Mouse (Mus musculus) layer of hippocampus, adult 9-11 months (tissue): ENCODE measurements around the gene Pcdh20.

Experiments
- DNase-seq: peaks from one replicate; pipeline ENCODE4 v3.0.0; 2022

Gene Pcdh20

DNA sequence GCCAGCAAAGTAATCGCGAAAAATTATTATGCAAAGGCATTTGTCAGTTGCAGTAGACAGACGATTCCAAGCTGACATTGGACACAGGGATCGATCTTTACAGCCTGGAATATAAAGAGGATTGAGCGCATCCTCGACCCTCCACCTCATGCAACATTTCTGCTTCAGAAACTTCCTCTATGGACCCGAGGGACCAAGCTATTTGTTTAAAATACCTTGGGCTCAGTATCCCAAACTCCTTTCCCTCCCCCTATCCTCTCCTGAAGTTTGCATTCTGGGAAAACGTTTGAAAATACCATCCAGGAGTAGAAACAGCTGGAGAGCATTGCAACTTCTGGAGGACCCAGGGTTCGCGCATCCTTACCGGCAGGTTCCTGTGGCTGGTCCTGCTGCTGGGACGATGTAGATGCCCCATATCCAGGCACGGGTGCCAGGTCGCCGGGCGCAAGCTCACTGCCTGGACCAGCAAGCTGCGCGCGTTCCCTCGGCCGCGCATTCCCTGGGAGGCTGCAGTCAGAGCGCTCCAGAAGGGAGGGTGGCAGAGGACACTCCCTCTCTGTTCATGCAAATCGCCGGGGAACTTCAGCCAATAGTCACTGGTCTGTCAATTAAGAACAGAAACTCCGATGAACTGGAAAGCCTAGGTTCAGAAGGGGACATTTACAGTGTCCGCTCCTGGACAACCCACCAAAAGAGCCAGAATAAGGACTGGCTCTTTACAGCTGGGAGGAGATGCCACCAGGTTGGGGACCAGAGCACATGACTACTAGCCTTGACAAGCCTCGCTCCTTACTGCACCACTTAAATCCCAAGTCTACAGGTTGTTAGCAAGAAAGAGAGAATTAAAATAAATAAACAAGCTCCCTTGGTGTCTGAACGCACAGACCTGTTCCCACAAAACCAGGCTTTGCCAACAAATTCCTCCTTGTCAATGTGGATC lies at the start of gene Pcdh20:
Gene Pcdh20, minus strand, starts transcription at position 902 of the 940 bp plus-strand sequence.
- DNase-seq = peak; percentile 61

DNA sequence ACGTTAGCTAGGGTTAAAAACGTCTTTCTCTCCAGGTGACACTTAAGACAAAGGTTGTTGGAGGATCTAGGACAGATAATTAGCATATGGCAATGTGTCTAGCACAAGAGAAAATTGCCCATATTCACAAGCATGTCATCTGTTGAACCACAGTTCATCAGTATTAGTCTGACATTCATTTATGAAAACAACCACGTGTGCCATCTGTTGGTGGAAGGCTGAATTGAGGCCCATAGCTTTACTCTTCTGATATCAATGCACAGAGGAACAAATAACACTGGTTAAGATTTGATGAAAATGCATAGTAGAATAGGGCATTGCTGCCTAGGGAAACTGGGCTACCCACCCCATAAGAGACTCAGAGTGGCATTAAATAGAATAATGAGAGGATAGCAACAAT lies 8.7 kb upstream of the Pcdh20 start:
- DNase-seq = no peak

DNA sequence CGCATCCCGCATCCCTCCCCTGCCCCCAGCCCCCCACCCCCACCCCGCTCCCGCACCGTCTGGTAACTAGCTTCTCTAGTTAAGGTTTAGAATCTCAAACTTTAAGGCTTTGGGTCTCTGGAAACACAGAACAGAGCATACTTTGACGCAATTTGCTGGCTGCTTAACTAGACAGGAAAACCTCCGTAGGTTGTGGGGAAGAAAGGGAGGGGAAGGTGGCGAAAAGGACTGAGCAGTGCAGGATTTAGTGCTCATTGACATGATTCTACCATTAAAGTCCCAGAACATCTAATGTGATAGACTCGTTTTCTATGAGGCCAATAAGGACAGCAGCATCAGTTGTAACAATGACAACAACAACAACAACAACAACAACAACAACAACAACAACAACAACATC lies 1.2 kb downstream of the Pcdh20 start:
- DNase-seq = no peak

DNA sequence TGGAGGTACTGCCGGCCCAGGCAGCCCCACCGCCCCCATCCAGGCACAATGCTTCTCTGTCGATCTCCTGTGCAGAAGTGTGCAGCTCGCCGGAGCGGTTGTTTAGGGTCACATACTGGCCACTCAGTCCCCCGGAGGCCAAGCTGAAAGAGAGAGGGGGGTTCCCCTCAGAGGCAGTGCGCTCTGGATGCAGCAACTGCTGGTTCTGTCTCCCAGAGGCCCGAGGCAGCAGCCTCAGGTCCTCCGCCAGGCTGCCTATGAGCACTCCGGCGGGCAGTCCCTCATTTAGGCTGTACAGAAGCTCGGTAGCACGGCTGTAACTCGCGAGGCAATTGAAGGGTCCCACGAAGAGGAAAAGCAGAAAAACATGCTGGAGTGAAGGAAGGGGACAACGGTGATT lies 1.8 kb downstream of the Pcdh20 start:
- no peak for DNase-seq

DNA sequence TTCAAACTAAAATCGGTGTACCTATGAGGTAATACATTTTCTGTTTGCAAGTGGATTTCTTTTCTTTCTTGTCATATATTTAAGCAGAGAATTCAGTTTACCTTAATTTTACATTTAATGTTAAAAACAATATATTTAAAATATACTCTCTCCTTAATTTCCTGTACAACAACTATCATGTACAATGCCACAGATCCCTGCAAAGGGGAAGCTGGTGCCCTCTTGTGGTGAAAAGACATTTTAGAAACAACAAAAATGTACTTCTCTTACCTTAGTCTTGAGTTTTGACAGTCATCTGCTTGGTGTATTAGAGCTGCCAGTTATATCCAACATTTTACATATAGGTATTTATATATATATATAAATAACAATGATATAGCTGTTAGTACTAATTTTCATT lies 4.8 kb downstream of the Pcdh20 start:
- peak; percentile 35 for DNase-seq

DNA sequence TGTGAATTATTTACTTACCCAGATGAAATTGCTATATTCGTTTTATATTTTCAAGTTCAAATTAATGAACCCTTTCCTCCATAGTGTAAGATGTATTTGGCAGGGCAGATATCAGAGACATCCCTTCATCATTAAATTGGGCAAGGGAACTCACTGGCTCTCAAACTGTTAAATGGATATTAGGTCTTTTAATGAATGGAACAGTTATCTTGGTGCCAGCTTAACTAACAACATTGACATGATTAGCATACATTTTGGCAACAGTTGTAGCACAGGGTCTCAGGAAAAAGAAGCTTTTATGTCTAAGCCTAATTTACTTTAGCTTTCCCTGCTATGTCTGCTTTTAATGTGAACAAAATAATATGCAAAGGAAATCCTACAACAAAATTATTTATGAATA lies 6.8 kb downstream of the Pcdh20 start:
- DNase-seq = no peak

DNA sequence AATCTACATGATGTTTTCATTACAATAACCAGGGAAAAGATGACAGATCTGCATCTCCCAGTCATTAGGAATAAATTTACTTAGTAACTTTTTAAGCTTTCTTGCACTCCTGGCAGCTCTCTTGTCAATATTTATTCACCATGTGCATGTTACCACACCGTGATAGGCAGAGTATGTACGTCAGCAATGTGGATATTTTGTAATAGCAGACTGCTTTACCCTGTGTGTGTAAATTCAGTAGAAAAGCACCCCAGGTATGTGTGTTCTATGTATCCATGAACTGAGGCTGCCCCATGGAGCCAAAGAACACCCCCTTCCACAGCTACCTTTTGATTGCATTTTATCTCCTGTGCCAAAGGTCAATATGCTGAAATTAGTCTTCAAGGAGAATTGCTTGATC lies 7.8 kb downstream of the Pcdh20 start:
- no peak for DNase-seq

DNA sequence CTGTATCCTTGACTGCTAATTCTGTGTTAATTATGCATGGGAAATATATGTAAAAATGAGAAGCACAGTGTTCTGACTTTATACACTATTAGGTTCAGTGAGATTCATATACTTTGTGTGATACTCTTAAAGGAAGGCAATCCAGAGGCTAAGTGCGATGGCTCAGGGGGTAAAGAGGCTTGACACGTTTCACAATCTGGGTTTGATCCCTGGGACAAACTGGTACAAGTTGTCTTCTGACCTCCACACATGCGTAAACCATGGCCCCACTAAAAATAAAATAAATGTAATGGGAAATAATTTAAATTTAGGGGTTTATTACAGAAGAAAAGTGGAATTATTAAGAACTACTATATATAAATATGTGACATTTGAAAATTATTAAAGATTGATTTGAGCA lies 8.3 kb downstream of the Pcdh20 start:
- no peak for DNase-seq

DNA sequence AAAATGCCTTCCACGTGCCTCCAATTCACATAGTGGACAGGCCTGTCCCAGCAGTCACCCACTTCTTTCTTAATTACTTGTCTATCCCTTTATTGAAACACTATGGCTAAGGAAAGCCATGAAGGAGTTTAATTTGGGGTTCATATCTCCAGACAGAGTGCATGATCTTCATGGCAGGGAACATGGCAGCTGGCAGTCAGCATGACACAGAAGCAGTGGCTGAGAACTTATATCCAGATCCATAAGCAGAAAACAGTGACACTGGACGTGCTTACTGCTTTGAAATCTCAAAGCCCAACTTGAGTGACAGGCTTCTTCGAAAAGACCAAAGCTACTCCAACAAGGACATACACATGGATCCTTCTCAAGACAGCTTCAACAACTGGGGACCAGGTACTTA lies 10.5 kb downstream of the Pcdh20 start:
- no peak for DNase-seq

DNA sequence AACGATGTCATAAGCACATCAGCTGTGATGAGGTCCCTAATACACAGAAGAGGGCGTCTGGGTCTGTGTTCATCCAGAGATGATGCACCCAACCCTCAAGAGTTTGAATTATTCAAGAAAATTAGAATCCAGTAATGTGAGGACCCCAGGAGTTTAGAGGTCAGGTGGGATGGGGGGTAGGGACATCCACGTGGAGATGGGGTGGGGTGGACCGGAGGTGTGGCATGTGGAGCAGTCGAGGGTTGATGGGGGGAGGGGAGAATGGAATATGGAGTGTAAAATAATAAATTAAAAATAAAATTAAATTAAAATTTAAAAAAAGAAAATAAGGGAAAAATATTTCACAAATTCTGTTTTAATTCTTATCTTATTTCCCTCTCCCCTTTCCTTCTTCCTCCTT lies 27.9 kb downstream of the Pcdh20 start:
- DNase-seq = no peak

DNA sequence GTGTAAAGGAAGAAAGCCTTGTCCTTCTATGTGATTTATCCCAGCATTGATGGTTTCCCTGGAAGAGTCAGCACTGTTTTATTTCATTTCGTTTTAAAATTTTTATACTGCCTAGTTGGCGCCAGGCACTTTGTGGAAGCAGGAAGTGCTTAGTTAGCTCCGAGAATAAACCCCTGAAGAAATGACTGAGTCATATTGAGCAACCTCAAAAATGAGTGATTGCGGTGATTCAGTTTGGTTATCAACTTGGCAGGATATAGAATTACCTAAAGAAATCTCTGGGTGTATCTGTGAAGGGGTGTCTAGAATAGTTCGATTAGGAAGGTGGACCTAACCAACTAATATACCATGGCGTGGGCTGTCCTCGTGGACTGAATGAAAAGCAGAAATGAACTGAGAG lies 41.8 kb downstream of the Pcdh20 start:
- DNase-seq = no peak

DNA sequence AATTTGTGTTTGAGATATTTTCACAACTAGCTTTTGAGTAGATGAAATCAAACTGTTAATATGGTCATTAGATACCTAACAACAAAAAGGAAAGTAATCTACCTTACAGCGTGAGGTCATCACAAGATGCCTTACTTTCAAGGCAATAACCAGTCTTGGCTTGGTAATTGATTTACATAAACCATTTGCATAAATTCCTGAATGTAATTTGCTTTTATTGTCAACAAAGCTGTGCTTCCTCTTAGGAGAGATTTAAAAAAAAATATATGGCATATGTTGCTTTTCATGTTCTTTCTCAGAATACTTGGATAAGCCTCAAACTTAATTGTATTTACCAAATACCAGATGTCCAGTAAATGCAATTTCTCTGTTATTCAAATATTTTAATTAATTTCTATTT lies 43.8 kb downstream of the Pcdh20 start:
- no peak for DNase-seq
